Mouse (Mus musculus): ENCODE results near the gene Csnk1d. TPM values are rescaled to one million over a fixed set of nuclear protein-coding genes. Genes with fewer than 3 reads are reported as not detected.

Gene Csnk1d
- polyA plus RNA-seq, 1 experiment from 2014 or later: 62.0 TPM

- Histone ChIP-seq H3K36me3 (ENCODE audit: control insufficient read depth, insufficient read depth) (peaks cover 11% of the 10 kb centered on the region), H3K4me2 (replicated peaks; ENCODE audit: low read depth) (peak overlapping the region; percentile 73), H3K4me3 (ENCODE audit: low read depth, low read length) (peak overlapping the region; percentile 81), H3K27me3 (replicated peaks; ENCODE audit: control insufficient read depth, insufficient read depth, low read length) (no peaks in the 10 kb centered on the region), H3K4me1 (replicated peaks; ENCODE audit: control insufficient read depth, insufficient read depth, low read length) (peaks cover 18% of the 10 kb centered on the region), H3K9ac (ENCODE audit: low read depth, low read length) (peak overlapping the region; percentile 98), H3K9me3 (ENCODE audit: control insufficient read depth) (no peaks in the 10 kb centered on the region), H3K27ac (ENCODE audit: low read depth, low read length) (peak overlapping the region; percentile 95)
- ATAC-seq: peak; percentile 18; the same call in 1 of the 2 replicates
- 2% methylated on average over 30 of the region's 35 CpGs for WGBS
- no peak for TF ChIP-seq CTCF (IDR thresholded peaks at IDR 0.05; ENCODE audit: low read depth)
Observed at GRCm38 (mm10) chr11:120990126-120990781, 876 bp downstream of the Csnk1d start.

GRCm38 (mm10) chr11:120989523-120989922 lies 1.6 kb downstream of the Csnk1d start:
- H3K4me1 ChIP-seq (replicated peaks; ENCODE audit: control insufficient read depth, insufficient read depth, low read length): peaks cover 18% of the 10 kb centered on the region
- no peak for ATAC-seq
- no peaks in the 10 kb centered on the region for H3K9me3 ChIP-seq (ENCODE audit: control insufficient read depth)
- H3K27ac ChIP-seq (ENCODE audit: low read depth, low read length): peak overlapping the region; percentile 95
- peak overlapping the region; percentile 73 for H3K4me2 ChIP-seq (replicated peaks; ENCODE audit: low read depth)
- 3% methylated on average over 1 of the region's 1 CpGs for WGBS
- H3K27me3 ChIP-seq (replicated peaks; ENCODE audit: control insufficient read depth, insufficient read depth, low read length): no peaks in the 10 kb centered on the region
- H3K9ac ChIP-seq (ENCODE audit: low read depth, low read length): peak overlapping the region; percentile 98
- TF ChIP-seq CTCF (IDR thresholded peaks at IDR 0.05; ENCODE audit: low read depth): no peak
- H3K4me3 ChIP-seq (ENCODE audit: low read depth, low read length): peak overlapping the region; percentile 81
- H3K36me3 ChIP-seq (ENCODE audit: control insufficient read depth, insufficient read depth): peaks cover 11% of the 10 kb centered on the region

- H3K27me3 ChIP-seq (replicated peaks; ENCODE audit: control insufficient read depth, insufficient read depth, low read length): no peaks in the 10 kb centered on the region
- no peak overlapping the region for H3K4me3 ChIP-seq (ENCODE audit: low read depth, low read length)
- H3K36me3 ChIP-seq (ENCODE audit: control insufficient read depth, insufficient read depth): peaks cover 17% of the 10 kb centered on the region
- H3K27ac ChIP-seq (ENCODE audit: low read depth, low read length): no peak overlapping the region
- H3K9ac ChIP-seq (ENCODE audit: low read depth, low read length): peak overlapping the region; percentile 98
- H3K4me1 ChIP-seq (replicated peaks; ENCODE audit: control insufficient read depth, insufficient read depth, low read length): peaks cover 18% of the 10 kb centered on the region
- H3K4me2 ChIP-seq (replicated peaks; ENCODE audit: low read depth): peak overlapping the region; percentile 73; the same call in 1 of the 2 replicates
- TF ChIP-seq CTCF (IDR thresholded peaks at IDR 0.05; ENCODE audit: low read depth): no peak
- WGBS: 73% methylated on average over 4 of the region's 4 CpGs
- ATAC-seq: no peak
- H3K9me3 ChIP-seq (ENCODE audit: control insufficient read depth): no peaks in the 10 kb centered on the region
Observed at GRCm38 (mm10) chr11:120988410-120988809, 2.7 kb downstream of the Csnk1d start.

- Histone ChIP-seq H3K27ac (ENCODE audit: low read depth, low read length) (no peak overlapping the region), H3K4me2 (replicated peaks; ENCODE audit: low read depth) (no peak overlapping the region), H3K9me3 (ENCODE audit: control insufficient read depth) (no peaks in the 10 kb centered on the region), H3K4me3 (ENCODE audit: low read depth, low read length) (no peak overlapping the region), H3K27me3 (replicated peaks; ENCODE audit: control insufficient read depth, insufficient read depth, low read length) (no peaks in the 10 kb centered on the region), H3K9ac (ENCODE audit: low read depth, low read length) (no peak overlapping the region), H3K36me3 (ENCODE audit: control insufficient read depth, insufficient read depth) (peaks cover 25% of the 10 kb centered on the region), H3K4me1 (replicated peaks; ENCODE audit: control insufficient read depth, insufficient read depth, low read length) (peaks cover 18% of the 10 kb centered on the region)
- 70% methylated on average over 3 of the region's 3 CpGs for WGBS
- ATAC-seq: no peak
- TF ChIP-seq CTCF (IDR thresholded peaks at IDR 0.05; ENCODE audit: low read depth): peak; percentile 26; the same call in 1 of the 2 replicates
Observed at GRCm38 (mm10) chr11:120987608-120988007, 3.5 kb downstream of the Csnk1d start.

- Histone ChIP-seq H3K4me1 (replicated peaks; ENCODE audit: control insufficient read depth, insufficient read depth, low read length) (peaks cover 14% of the 10 kb centered on the region), H3K4me3 (ENCODE audit: low read depth, low read length) (no peak overlapping the region), H3K27ac (ENCODE audit: low read depth, low read length) (peak overlapping the region; percentile 82), H3K9ac (ENCODE audit: low read depth, low read length) (peak overlapping the region; percentile 18; the same call in 1 of the 2 replicates), H3K27me3 (replicated peaks; ENCODE audit: control insufficient read depth, insufficient read depth, low read length) (no peaks in the 10 kb centered on the region), H3K4me2 (replicated peaks; ENCODE audit: low read depth) (no peak overlapping the region), H3K36me3 (ENCODE audit: control insufficient read depth, insufficient read depth) (peaks cover 47% of the 10 kb centered on the region), H3K9me3 (ENCODE audit: control insufficient read depth) (no peaks in the 10 kb centered on the region)
- 64% methylated on average over 4 of the region's 4 CpGs for WGBS
- no peak for TF ChIP-seq CTCF (IDR thresholded peaks at IDR 0.05; ENCODE audit: low read depth)
- ATAC-seq: peak; percentile 64
Observed at GRCm38 (mm10) chr11:120984448-120985330, 6.4 kb downstream of the Csnk1d start.

GRCm38 (mm10) chr11:120982459-120982858 lies 8.7 kb downstream of the Csnk1d start:
- H3K27ac ChIP-seq (ENCODE audit: low read depth, low read length): peak overlapping the region; percentile 3
- no peak for ATAC-seq
- peaks cover 65% of the 10 kb centered on the region for H3K36me3 ChIP-seq (ENCODE audit: control insufficient read depth, insufficient read depth)
- H3K9me3 ChIP-seq (ENCODE audit: control insufficient read depth): no peaks in the 10 kb centered on the region
- H3K9ac ChIP-seq (ENCODE audit: low read depth, low read length): no peak overlapping the region
- no peak for TF ChIP-seq CTCF (IDR thresholded peaks at IDR 0.05; ENCODE audit: low read depth)
- H3K4me1 ChIP-seq (replicated peaks; ENCODE audit: control insufficient read depth, insufficient read depth, low read length): 0 out of 2 replicates have a peak, but pooled peaks cover 6% of the 10 kb centered on the region
- H3K4me2 ChIP-seq (replicated peaks; ENCODE audit: low read depth): no peak overlapping the region
- H3K4me3 ChIP-seq (ENCODE audit: low read depth, low read length): no peak overlapping the region
- no peaks in the 10 kb centered on the region for H3K27me3 ChIP-seq (replicated peaks; ENCODE audit: control insufficient read depth, insufficient read depth, low read length)
